Mouse (Mus musculus): ENCODE results near the gene Pbx2. TPM values are rescaled to one million over a fixed set of nuclear protein-coding genes. Genes with fewer than 3 reads are reported as not detected.
"Not testable (repeated sequence)": the region's sequence is repeated elsewhere in the genome, so short reads cannot be mapped to it uniquely, and the experiment has no call there.

The Pbx2 gene
- polyA plus RNA-seq (2015; fragmentation: Nextera tagmentation; extraction: Ambion mirVana) = 10.2 and 10.5 TPM in 2 replicates

DNA sequence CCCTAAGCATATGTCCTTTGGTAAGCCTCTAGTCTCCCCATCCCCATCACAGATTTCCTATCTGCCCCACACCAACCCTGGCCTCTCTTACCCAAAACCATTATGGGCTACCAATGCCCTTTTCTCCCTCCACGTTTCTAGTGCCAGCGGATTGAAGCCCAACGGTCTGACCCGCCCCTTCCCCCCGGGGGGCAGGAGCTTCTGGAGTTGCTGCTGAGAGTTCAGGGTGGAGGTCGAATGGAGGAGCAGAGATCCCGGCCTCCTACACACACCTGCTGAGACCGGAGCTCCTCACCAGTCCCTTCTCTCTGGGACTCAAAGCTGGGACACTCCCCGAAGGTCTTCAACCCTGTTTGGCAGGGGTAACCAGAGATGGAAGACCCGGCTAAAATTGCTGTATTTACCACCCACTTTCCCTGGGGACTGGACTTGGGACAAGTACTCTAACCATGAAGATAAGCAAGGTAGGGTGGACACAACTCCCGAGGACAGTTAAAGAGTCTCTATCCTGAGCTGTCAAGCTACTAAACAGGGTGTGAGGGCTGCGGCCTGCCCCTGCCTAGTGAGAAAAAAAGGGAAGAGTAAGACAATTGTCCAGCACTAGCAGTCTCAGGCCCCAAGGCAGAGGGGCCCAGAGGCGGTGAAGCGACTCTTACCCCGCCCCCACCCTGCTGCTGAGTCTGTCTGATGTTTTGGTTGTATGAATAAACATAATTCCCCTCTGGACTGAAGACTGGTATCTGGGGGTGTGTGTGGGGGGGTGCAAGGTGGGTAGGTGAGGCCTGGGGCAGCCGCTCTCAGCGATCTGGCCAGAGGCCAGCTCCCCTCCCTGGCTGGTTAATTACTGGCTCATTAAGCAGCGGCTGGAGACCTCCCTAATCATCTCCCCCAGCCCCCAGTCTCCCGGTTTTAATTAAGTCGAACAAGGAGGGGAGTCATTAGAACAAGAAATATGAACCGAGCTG, at the start of gene Pbx2:
Pbx2 (plus strand) TSS at position 238 of the 965 bp plus-strand sequence.
- WGBS = 3% methylated on average over 21 of the region's 21 CpGs
- H3K9ac ChIP-seq = peak within 1 kb of the TSS; percentile 99
- peaks cover 75% of the 10 kb centered on the region for H3K4me1 ChIP-seq
- no peaks in the 10 kb centered on the region for H3K27me3 ChIP-seq
- peaks cover 24% of the 10 kb centered on the region for H3K36me3 ChIP-seq (ENCODE audit: poor library complexity, severe bottlenecking)
- peak within 1 kb of the TSS; percentile 97 for H3K4me2 ChIP-seq
- H3K9me3 ChIP-seq (replicated peaks) = no peaks in the 10 kb centered on the region
- H3K27ac ChIP-seq = peak within 1 kb of the TSS; percentile 99
- peak; percentile 6; the same call in 1 of the 2 replicates for ATAC-seq
- H3K4me3 ChIP-seq = peak within 1 kb of the TSS; percentile 85

DNA sequence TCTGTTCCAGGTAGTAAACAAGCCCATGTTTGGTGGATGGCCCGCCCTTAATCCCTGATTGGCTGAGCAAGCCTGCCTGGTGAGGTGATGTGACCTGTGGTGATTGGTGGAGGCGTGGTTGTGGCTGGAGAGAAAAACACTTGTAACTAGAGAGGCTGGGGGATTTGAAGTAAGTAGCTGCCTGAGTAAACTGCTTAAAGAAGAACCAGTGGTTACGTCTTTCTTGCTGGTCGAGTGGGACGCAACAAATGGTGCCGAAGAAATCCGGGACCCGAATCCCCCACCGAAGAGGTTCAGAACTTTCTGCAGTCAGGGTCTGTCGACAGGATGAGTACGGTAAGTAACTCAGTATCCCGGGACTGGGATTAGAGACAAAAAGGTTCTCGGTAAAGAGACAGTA, 47.5 kb upstream of the Pbx2 start:
- not testable (repeated sequence) for H3K27ac ChIP-seq; H3K9me3 ChIP-seq (replicated peaks); H3K27me3 ChIP-seq; H3K4me1 ChIP-seq; H3K4me2 ChIP-seq; ATAC-seq; H3K9ac ChIP-seq; H3K4me3 ChIP-seq; H3K36me3 ChIP-seq (ENCODE audit: poor library complexity, severe bottlenecking)
- WGBS = 94% methylated on average over 13 of the region's 13 CpGs

DNA sequence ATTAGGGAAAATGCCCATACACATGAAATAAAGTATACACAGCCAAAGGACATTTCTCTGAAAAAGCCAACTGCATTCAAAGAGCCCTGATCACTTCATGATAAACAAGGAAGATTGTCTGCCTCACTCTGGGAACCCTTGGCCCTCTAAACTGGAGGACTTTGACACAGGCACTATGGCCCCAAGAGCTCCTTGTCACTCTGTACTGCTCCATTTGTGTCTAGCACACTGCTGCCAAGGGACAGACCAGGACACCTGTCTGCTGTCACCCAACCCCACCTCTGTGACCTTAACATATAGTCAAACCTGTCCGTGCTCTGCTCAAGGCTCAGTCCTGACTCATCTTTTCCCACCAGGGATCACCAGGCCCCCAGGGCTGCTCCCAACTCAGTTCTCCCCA, 44.3 kb upstream of the Pbx2 start:
- Histone ChIP-seq H3K36me3 (ENCODE audit: poor library complexity, severe bottlenecking) (no peaks in the 10 kb centered on the region), H3K4me2 (no peak overlapping the region), H3K27ac (no peak overlapping the region), H3K9me3 (replicated peaks) (no peaks in the 10 kb centered on the region), H3K9ac (no peak overlapping the region), H3K4me1 (no peaks in the 10 kb centered on the region), H3K4me3 (no peak overlapping the region), H3K27me3 (no peaks in the 10 kb centered on the region)
- ATAC-seq = no peak
- 89% methylated on average over 1 of the region's 1 CpGs for WGBS

DNA sequence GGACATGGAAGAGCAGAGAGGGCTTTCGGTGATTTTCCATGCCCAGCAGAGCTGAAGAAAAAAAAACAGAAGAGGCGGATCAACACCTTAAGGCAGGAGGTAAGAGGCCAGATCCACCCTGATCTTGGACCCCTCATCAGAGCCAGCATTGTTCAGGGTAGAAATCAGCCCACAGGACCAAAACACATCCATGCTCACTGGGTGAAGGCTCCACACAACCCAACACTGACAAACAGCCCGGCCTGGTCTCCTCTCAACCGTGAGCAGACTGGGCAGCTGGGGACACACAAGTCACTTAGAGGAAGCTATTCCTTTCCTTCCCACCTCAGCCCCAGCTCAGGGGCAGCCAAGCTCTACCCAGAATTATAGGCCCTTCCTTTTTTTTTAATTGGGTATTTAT, 43.5 kb upstream of the Pbx2 start:
- H3K4me2 ChIP-seq = no peak overlapping the region
- no peak overlapping the region for H3K4me3 ChIP-seq
- 89% methylated on average over 4 of the region's 4 CpGs for WGBS
- no peaks in the 10 kb centered on the region for H3K36me3 ChIP-seq (ENCODE audit: poor library complexity, severe bottlenecking)
- no peaks in the 10 kb centered on the region for H3K4me1 ChIP-seq
- no peak overlapping the region for H3K9ac ChIP-seq
- H3K27ac ChIP-seq = no peak overlapping the region
- H3K9me3 ChIP-seq (replicated peaks) = no peaks in the 10 kb centered on the region
- no peak for ATAC-seq
- no peaks in the 10 kb centered on the region for H3K27me3 ChIP-seq

DNA sequence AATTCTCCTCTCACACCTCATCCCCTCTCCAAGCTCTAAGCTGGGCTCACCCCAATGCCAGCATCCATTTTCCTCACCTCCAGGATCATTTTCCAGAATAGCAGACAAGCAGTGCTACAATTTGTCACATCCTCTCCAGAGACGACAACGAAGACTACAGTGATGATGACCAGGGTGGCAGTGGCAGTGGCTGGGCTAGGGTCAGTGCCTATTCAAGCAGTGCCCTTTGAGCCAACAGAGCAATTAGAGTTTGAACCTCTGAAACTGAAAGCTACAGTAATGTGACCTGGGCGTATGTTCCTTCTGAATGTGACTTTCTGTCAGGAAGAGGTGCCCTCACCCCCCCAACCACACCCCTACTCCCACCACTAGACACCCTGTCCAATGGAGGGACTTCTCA, 41.9 kb upstream of the Pbx2 start:
- Histone ChIP-seq H3K27ac (no peak overlapping the region), H3K9me3 (replicated peaks) (no peaks in the 10 kb centered on the region), H3K27me3 (no peaks in the 10 kb centered on the region), H3K4me2 (no peak overlapping the region), H3K4me3 (no peak overlapping the region), H3K4me1 (no peaks in the 10 kb centered on the region), H3K9ac (no peak overlapping the region), H3K36me3 (ENCODE audit: poor library complexity, severe bottlenecking) (no peaks in the 10 kb centered on the region)
- 89% methylated on average over 3 of the region's 3 CpGs for WGBS
- ATAC-seq = no peak

GRCm38 (mm10) chr17:34549843-34550242, 41.2 kb upstream of the Pbx2 start:
- H3K27me3 ChIP-seq = no peaks in the 10 kb centered on the region
- H3K27ac ChIP-seq = no peak overlapping the region
- WGBS = 82% methylated on average over 2 of the region's 2 CpGs
- H3K4me2 ChIP-seq = no peak overlapping the region
- H3K4me3 ChIP-seq = no peak overlapping the region
- no peaks in the 10 kb centered on the region for H3K36me3 ChIP-seq (ENCODE audit: poor library complexity, severe bottlenecking)
- H3K9ac ChIP-seq = no peak overlapping the region
- ATAC-seq = no peak
- H3K4me1 ChIP-seq = no peaks in the 10 kb centered on the region
- H3K9me3 ChIP-seq (replicated peaks) = no peaks in the 10 kb centered on the region

DNA sequence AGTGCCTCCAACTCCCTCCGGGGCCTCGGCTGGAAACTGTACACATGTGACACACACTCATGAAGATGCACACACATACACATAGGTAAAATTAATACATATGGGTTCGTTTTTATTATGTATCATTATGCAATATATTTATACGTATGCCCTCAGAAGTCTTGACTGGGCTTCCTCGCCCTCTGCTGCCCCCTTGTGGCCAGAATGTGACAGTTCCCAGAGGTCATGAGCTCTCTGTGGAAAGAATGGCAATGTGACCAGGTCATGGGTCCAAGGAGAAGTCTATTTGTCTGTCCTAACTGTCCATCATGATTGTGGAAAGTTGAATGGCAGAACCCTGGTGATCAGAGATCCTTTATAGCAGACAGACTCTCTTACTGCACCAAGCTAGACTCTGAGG, 35.6 kb upstream of the Pbx2 start:
- Histone ChIP-seq H3K36me3 (ENCODE audit: poor library complexity, severe bottlenecking) (no peaks in the 10 kb centered on the region), H3K4me3 (no peak overlapping the region), H3K27ac (no peak overlapping the region), H3K4me1 (no peaks in the 10 kb centered on the region), H3K9ac (no peak overlapping the region), H3K27me3 (no peaks in the 10 kb centered on the region), H3K9me3 (replicated peaks) (no peaks in the 10 kb centered on the region), H3K4me2 (no peak overlapping the region)
- WGBS = 26% methylated on average over 5 of the region's 5 CpGs
- no peak for ATAC-seq

DNA sequence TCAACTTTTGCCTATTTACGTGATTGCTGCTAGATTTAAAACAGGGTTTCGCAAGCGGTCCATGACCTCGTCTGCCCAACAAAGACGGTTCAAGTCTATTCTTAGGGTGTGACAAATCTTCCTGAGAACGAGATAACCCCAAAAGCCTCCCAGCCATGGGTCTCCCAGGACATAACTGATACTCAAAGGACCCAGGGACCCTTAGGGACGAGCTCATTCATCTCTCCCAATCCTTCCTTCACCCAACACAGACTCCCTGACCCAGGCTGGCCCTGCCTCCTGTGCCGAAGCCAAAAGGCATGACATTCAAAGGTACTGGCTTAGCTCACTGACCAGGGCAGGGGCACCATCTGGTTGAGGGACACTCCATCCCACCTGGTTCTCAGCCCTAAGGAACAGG, 34.7 kb upstream of the Pbx2 start:
- no peaks in the 10 kb centered on the region for H3K27me3 ChIP-seq
- H3K9me3 ChIP-seq (replicated peaks) = no peaks in the 10 kb centered on the region
- H3K4me1 ChIP-seq = no peaks in the 10 kb centered on the region
- no peaks in the 10 kb centered on the region for H3K36me3 ChIP-seq (ENCODE audit: poor library complexity, severe bottlenecking)
- no peak overlapping the region for H3K27ac ChIP-seq
- 90% methylated on average over 8 of the region's 8 CpGs for WGBS
- no peak overlapping the region for H3K9ac ChIP-seq
- H3K4me2 ChIP-seq = no peak overlapping the region
- no peak overlapping the region for H3K4me3 ChIP-seq
- no peak for ATAC-seq

DNA sequence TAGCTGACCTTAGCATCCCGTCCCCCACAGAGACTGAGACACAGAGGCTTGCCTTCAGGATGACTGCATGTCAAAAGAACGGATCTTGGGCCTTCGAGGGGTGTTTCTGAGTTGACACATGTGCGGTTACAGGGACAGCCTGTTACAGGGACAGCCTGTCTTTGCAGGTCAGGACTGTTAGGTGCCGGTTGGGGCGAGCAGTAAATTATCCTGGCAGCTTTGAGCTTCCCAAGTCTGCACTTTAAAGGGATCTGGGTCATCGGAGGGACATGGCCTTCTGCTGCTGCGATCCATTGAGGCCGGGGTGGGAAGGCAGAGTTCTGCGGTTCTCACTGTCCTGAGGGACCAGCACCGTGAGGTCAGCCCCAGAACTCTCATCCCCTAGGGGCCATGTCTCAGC, 33.7 kb upstream of the Pbx2 start:
- H3K27ac ChIP-seq = no peak overlapping the region
- ATAC-seq = no peak
- H3K9ac ChIP-seq = no peak overlapping the region
- H3K27me3 ChIP-seq = no peaks in the 10 kb centered on the region
- 77% methylated on average over 11 of the region's 11 CpGs for WGBS
- no peak overlapping the region for H3K4me2 ChIP-seq
- H3K4me3 ChIP-seq = no peak overlapping the region
- H3K4me1 ChIP-seq = no peaks in the 10 kb centered on the region
- H3K36me3 ChIP-seq (ENCODE audit: poor library complexity, severe bottlenecking) = no peaks in the 10 kb centered on the region
- H3K9me3 ChIP-seq (replicated peaks) = no peaks in the 10 kb centered on the region

DNA sequence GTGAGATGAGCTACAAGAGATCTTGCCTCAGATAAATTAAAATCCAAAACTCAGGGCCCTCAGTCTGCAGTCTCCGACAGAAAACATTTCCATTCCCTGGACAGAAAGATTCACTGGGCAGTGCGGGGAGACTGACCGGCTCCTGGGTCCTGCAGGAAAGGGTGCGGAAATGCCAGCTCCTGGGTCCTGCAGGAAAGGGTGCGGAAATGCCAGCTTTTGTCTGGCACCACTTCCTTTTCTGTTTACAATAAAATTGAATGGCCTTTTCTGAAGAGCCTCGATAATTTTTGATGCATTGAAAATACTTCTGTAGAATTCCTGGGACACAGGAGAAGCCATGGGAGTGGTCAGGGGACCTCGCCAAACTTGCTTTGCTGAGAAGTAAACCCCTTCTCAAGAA, 31.9 kb upstream of the Pbx2 start:
- 88% methylated on average over 7 of the region's 7 CpGs for WGBS
- no peak for ATAC-seq

DNA sequence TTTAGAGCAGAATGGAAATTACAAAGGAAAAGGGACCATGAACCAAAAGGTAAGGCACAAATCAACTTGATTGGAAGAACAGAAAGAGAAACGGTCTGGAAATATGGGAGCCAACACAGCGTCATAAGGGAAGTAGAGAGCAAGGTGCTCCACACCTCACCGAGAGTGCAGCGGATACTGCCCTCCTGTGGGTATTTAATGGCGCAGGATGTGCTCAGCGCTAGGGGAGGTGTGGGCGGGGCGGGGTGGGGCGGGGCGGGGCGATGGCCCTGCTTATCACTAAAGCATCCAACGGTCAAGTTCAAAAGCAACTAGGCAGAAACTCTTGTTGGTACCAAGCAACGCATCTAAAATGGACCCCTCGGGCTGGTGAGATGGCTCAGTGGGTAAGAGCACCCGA, 31.2 kb upstream of the Pbx2 start:
- no peaks in the 10 kb centered on the region for H3K27me3 ChIP-seq
- no peak for ATAC-seq
- 29% methylated on average over 15 of the region's 15 CpGs for WGBS

More for the DNA sequence above, 31.9 kb upstream of the Pbx2 start:
- Histone ChIP-seq H3K27ac (no peak overlapping the region), H3K4me3 (no peak overlapping the region), H3K9me3 (replicated peaks) (no peaks in the 10 kb centered on the region), H3K4me2 (no peak overlapping the region), H3K27me3 (no peaks in the 10 kb centered on the region), H3K4me1 (no peaks in the 10 kb centered on the region), H3K9ac (no peak overlapping the region), H3K36me3 (ENCODE audit: poor library complexity, severe bottlenecking) (no peaks in the 10 kb centered on the region)

DNA sequence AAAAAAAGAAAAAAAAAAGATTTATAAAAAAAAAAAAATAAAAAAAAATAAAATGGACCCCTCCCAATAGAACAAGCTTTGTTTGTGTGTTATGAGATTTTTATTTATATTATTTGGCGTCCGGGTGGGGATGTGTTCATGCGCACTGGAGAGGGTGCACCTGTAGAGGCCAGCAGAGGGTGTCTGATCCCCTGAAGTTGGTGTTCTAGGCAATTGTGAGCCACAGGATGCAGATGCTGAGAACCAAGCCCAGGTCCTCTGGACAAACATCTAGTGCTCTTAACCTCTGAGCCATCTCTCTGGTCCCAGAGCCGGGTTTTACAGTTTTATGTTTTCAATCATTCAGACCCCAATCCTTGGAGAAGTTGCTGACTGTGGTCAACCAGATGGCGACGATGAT, 30.6 kb upstream of the Pbx2 start:
- no peaks in the 10 kb centered on the region for H3K36me3 ChIP-seq (ENCODE audit: poor library complexity, severe bottlenecking)
- H3K4me1 ChIP-seq = no peaks in the 10 kb centered on the region
- no peak overlapping the region for H3K27ac ChIP-seq
- no peak for ATAC-seq
- H3K9ac ChIP-seq = no peak overlapping the region
- H3K27me3 ChIP-seq = no peaks in the 10 kb centered on the region
- WGBS = 90% methylated on average over 6 of the region's 6 CpGs
- H3K4me3 ChIP-seq = no peak overlapping the region
- no peak overlapping the region for H3K4me2 ChIP-seq
- H3K9me3 ChIP-seq (replicated peaks) = no peaks in the 10 kb centered on the region

More for the DNA sequence above, 31.2 kb upstream of the Pbx2 start:
- Histone ChIP-seq H3K4me1 (no peaks in the 10 kb centered on the region), H3K4me2 (no peak overlapping the region), H3K9ac (no peak overlapping the region), H3K27ac (no peak overlapping the region), H3K36me3 (ENCODE audit: poor library complexity, severe bottlenecking) (no peaks in the 10 kb centered on the region), H3K9me3 (replicated peaks) (no peaks in the 10 kb centered on the region), H3K4me3 (no peak overlapping the region)

All from forebrain, embryonic 13.5 days (tissue).